Mouse (Mus musculus) heart, postnatal 25 days (tissue): ENCODE data around the gene Ankib1. TPM values are rescaled to one million over a fixed set of nuclear protein-coding genes. Genes with fewer than 3 reads are reported as not detected.
"Not testable (repeated sequence)": the region's sequence is repeated elsewhere in the genome, so short reads cannot be mapped to it uniquely, and the experiment has no call there.

ENCODE experiments used
- DNase-seq: peaks from one replicate; pipeline ENCODE4 v3.0.0; 2022; ENCODE audit warnings: low spot score
- intact Hi-C: fragments of 180-260 bp; cut with DNase I; formaldehyde crosslinking; loops from one replicate; pipeline ENCODE4 v1.15.1; 2025
- total RNA-seq, 2 experiments: library from RNA; stranded (reverse); gene quantifications; 2 replicates each; pipeline ENCODE4 v1.2.3; 2021

Gene Ankib1
- 10 to 100 TPM; 21.0 to 25.8 TPM for total RNA-seq

- peak; percentile 81 for DNase-seq
- intact Hi-C loops = loop anchor here (5.0 kb wide), 2 partner anchors 70 to 155 kb away; no protein-coding TSS in a partner anchor
Observed at GRCm38 (mm10) chr5:3802433-3803291, at the start of gene Ankib1, which contains the start of gene Krit1. Ankib1 (minus strand) TSS chr5:3802925. Krit1 (plus strand) TSS chr5:3803184.

- intact Hi-C loops = no loop called here
- no peak for DNase-seq
Observed at GRCm38 (mm10) chr5:3845026-3845425, 42.3 kb upstream of the Ankib1 start, which contains the start of gene Lrrd1. Lrrd1 (plus strand) TSS chr5:3845173.

- no peak for DNase-seq
- intact Hi-C loops = no loop called here
Observed at GRCm38 (mm10) chr5:3834107-3834506, 31.4 kb upstream of the Ankib1 start.

- intact Hi-C loops = no loop called here
- no peak for DNase-seq
Observed at GRCm38 (mm10) chr5:3808472-3808871, 5.7 kb upstream of the Ankib1 start.

- DNase-seq = no peak
- intact Hi-C loops = loop anchor here (5.0 kb wide), 2 partner anchors 71 to 156 kb away; no protein-coding TSS in a partner anchor
Observed at GRCm38 (mm10) chr5:3803292-3804165, 804 bp upstream of the Ankib1 start.

- DNase-seq = no peak
- intact Hi-C loops = loop anchor here (5.0 kb wide), 2 partner anchors 70 to 155 kb away; no protein-coding TSS in a partner anchor
Observed at GRCm38 (mm10) chr5:3801672-3802432, 873 bp downstream of the Ankib1 start.

GRCm38 (mm10) chr5:3800881-3801280 is 1.8 kb downstream of the Ankib1 start:
- no peak for DNase-seq
- intact Hi-C loops = loop anchor here (5.0 kb wide), 2 partner anchors 69 to 154 kb away; no protein-coding TSS in a partner anchor

GRCm38 (mm10) chr5:3800041-3800440 is 2.7 kb downstream of the Ankib1 start:
- intact Hi-C loops = loop anchor here (5.0 kb wide), 2 partner anchors 68 to 153 kb away; no protein-coding TSS in a partner anchor

GRCm38 (mm10) chr5:3798656-3799055 is 4.1 kb downstream of the Ankib1 start:
- intact Hi-C loops = not testable (repeated sequence)

More at GRCm38 (mm10) chr5:3800041-3800440, 2.7 kb downstream of the Ankib1 start:
- DNase-seq = no peak

GRCm38 (mm10) chr5:3797101-3797500 is 5.6 kb downstream of the Ankib1 start:
- intact Hi-C loops, DNase-seq: not testable (repeated sequence)

More at GRCm38 (mm10) chr5:3798656-3799055, 4.1 kb downstream of the Ankib1 start:
- not testable (repeated sequence) for DNase-seq

- intact Hi-C loops = no loop called here
- DNase-seq = no peak
Observed at GRCm38 (mm10) chr5:3791048-3791447, 11.7 kb downstream of the Ankib1 start.

- no peak for DNase-seq
- intact Hi-C loops = no loop called here
Observed at GRCm38 (mm10) chr5:3787548-3787947, 15.2 kb downstream of the Ankib1 start.

- intact Hi-C loops = no loop called here
Observed at GRCm38 (mm10) chr5:3784751-3785496, 17.8 kb downstream of the Ankib1 start.

GRCm38 (mm10) chr5:3783947-3784681 is 18.6 kb downstream of the Ankib1 start:
- no peak for DNase-seq
- intact Hi-C loops = no loop called here

More at GRCm38 (mm10) chr5:3784751-3785496, 17.8 kb downstream of the Ankib1 start:
- DNase-seq = no peak

GRCm38 (mm10) chr5:3782670-3783069 is 20.1 kb downstream of the Ankib1 start:
- DNase-seq = no peak
- intact Hi-C loops = no loop called here

GRCm38 (mm10) chr5:3772017-3772416 is 30.7 kb downstream of the Ankib1 start:
- DNase-seq = no peak
- intact Hi-C loops = no loop called here

GRCm38 (mm10) chr5:3771512-3771911 is 31.2 kb downstream of the Ankib1 start:
- intact Hi-C loops = loop anchor here (1.0 kb wide), 1 partner anchor 13 kb away; no protein-coding TSS in a partner anchor
- no peak for DNase-seq

- DNase-seq, intact Hi-C loops: not testable (repeated sequence)
Observed at GRCm38 (mm10) chr5:3750536-3750935, 52.2 kb downstream of the Ankib1 start.
